Mouse (Mus musculus) bone marrow, adult 2 months (tissue): Measurements from ENCODE around the gene Tmem203. TPM values are rescaled to one million over a fixed set of nuclear protein-coding genes. Genes with fewer than 3 reads are reported as not detected.
A peak's percentile ranks its signal among the peaks of the same experiment; 100 is the strongest.

ENCODE experiments used
- H3K27ac ChIP-seq: fragments of 200-500 bp; 2 replicates; pipeline ENCODE4 v1.5.1; 2012; ENCODE audit warnings: low read depth, mild to moderate bottlenecking, control low read depth, inconsistent platforms, low read length; ENCODE audit not compliant: control insufficient read depth, poor library complexity, insufficient read depth
- H3K4me1 ChIP-seq: fragments of 200-500 bp; 2 replicates; pipeline ENCODE4 v1.6.1; 2011; ENCODE audit warnings: low read length; ENCODE audit not compliant: control insufficient read depth, insufficient read depth
- H3K4me3 ChIP-seq: fragments of 200-500 bp; replicated peaks from 2 replicates; pipeline ENCODE3; 2011; ENCODE audit warnings: mild to moderate bottlenecking, low read depth, low read length, control low read depth; ENCODE audit not compliant: control insufficient read depth
- CTCF ChIP-seq: fragments of 200-500 bp; IDR thresholded peaks from 2 replicates; pipeline ENCODE4 v1.5.1; 2011; ENCODE audit warnings: low read length, control low read depth; ENCODE audit not compliant: control insufficient read depth, insufficient read depth
- POLR2A ChIP-seq: fragments of 200-500 bp; IDR thresholded peaks from 2 replicates; pipeline ENCODE4 v1.6.1; 2011; ENCODE audit warnings: low read depth, mild to moderate bottlenecking, control low read depth, low read length, borderline replicate concordance; ENCODE audit not compliant: control insufficient read depth
- WGBS: fragments of 180-500 bp; shearing (Covaris S2); methylation state at CpG from one replicate; pipeline ENCODE4 v1.1.7; 2018; 5-methylcytosine and 5-hydroxymethylcytosine counted together
- polyA plus RNA-seq: library from polyadenylated mRNA; stranded (reverse); fragments of >200 nt; gene quantifications from 2 replicates; pipeline ENCODE4 v1.2.4, GENCODE M21; 2011; ENCODE audit warnings: low replicate concordance; ENCODE audit not compliant: missing spikeins, insufficient read depth, insufficient read length

Tmem203 gene
- polyA plus RNA-seq, 1 experiment = 15.6 TPM

GRCm38 (mm10) chr2:25263623-25264285, 8.5 kb downstream of the Tmem203 start:
- Histone ChIP-seq H3K27ac (no peak overlapping the region; the same call in 1 of the 2 replicates), H3K4me1 (peaks cover 2% of the 10 kb centered on the region), H3K4me3 (peak overlapping the region; percentile 81)
- WGBS = 42% methylated on average over 12 of the region's 12 CpGs
- TF ChIP-seq POLR2A (no peak), CTCF (no peak)

GRCm38 (mm10) chr2:25264286-25264660, 9.0 kb downstream of the Tmem203 start:
- Histone ChIP-seq H3K27ac (no peak overlapping the region), H3K4me3 (no peak overlapping the region), H3K4me1 (peaks cover 4% of the 10 kb centered on the region)
- WGBS = 64% methylated on average over 5 of the region's 5 CpGs
- no peak for TF ChIP-seq POLR2A
- no peak for TF ChIP-seq CTCF

- H3K27ac ChIP-seq = no peak overlapping the region
- peaks cover 4% of the 10 kb centered on the region for H3K4me1 ChIP-seq
- WGBS = 73% methylated on average over 3 of the region's 3 CpGs
- no peak overlapping the region for H3K4me3 ChIP-seq
- TF ChIP-seq CTCF (no peak), POLR2A (no peak)
Measured at GRCm38 (mm10) chr2:25264851-25265250, 9.6 kb downstream of the Tmem203 start.

GRCm38 (mm10) chr2:25265897-25266656, 10.8 kb downstream of the Tmem203 start:
- TF ChIP-seq POLR2A (no peak), CTCF (no peak)
- Histone ChIP-seq H3K4me3 (no peak overlapping the region), H3K4me1 (peaks cover 4% of the 10 kb centered on the region), H3K27ac (peak overlapping the region; percentile 31)
- 38% methylated on average over 6 of the region's 6 CpGs for WGBS

GRCm38 (mm10) chr2:25266720-25267119, 11.5 kb downstream of the Tmem203 start:
- WGBS = 58% methylated on average over 2 of the region's 2 CpGs
- no peak overlapping the region for H3K27ac ChIP-seq
- no peak overlapping the region for H3K4me3 ChIP-seq
- H3K4me1 ChIP-seq = peaks cover 5% of the 10 kb centered on the region
- TF ChIP-seq POLR2A (no peak), CTCF (no peak)

- Histone ChIP-seq H3K27ac (no peak overlapping the region), H3K4me3 (no peak overlapping the region), H3K4me1 (peaks cover 5% of the 10 kb centered on the region)
- no peak for TF ChIP-seq POLR2A
- no peak for TF ChIP-seq CTCF
Measured at GRCm38 (mm10) chr2:25267241-25267640, 12.0 kb downstream of the Tmem203 start.

- TF ChIP-seq CTCF (no peak), POLR2A (no peak)
- WGBS = 82% methylated on average over 4 of the region's 4 CpGs
- no peak overlapping the region for H3K4me3 ChIP-seq
- H3K4me1 ChIP-seq = peaks cover 5% of the 10 kb centered on the region
- no peak overlapping the region for H3K27ac ChIP-seq
Measured at GRCm38 (mm10) chr2:25267746-25268309, 12.6 kb downstream of the Tmem203 start.

- Histone ChIP-seq H3K27ac (peak within 1 kb of the TSS; percentile 85), H3K4me3 (peak within 1 kb of the TSS; percentile 93), H3K4me1 (peaks cover 5% of the 10 kb centered on the region)
- WGBS = under 1% methylated on average over 55 of the region's 55 CpGs
- peak; percentile 38; the same call in 1 of the 2 replicates for TF ChIP-seq CTCF
- peak; percentile 97 for TF ChIP-seq POLR2A
Measured at GRCm38 (mm10) chr2:25271827-25272511, 16.7 kb downstream of the Tmem203 start, which contains the start of the genes Ssna1 and Anapc2. Gene Ssna1 (minus strand): TSS chr2:25272438. Gene Anapc2 (plus strand): TSS chr2:25272478.
